Mouse (Mus musculus) adrenal gland (tissue): ENCODE data around the gene Hspa1a.
"Not testable (repeated sequence)": the region's sequence is repeated elsewhere in the genome, so short reads cannot be mapped to it uniquely, and the experiment has no call there.

ENCODE experiments used
- intact Hi-C: fragments of 180-260 bp; cut with DNase I; formaldehyde crosslinking; loops from one replicate; pipeline ENCODE4 v1.15.1; 2025

The Hspa1a gene

GRCm38 (mm10) chr17:34975581-34976492 is 3.9 kb upstream of the Hspa1a start:
- intact Hi-C loops, result no loop called here

GRCm38 (mm10) chr17:34971694-34972068 is 275 bp downstream of the Hspa1a start:
- intact Hi-C loops, result not testable (repeated sequence)

GRCm38 (mm10) chr17:34970850-34971249 is 1.1 kb downstream of the Hspa1a start:
- intact Hi-C loops, result not testable (repeated sequence)

GRCm38 (mm10) chr17:34969822-34970221 is 2.1 kb downstream of the Hspa1a start, which contains the start of gene Gm20481:
Gene Gm20481, plus strand, starts transcription at chr17:34969912.
- intact Hi-C loops, result not testable (repeated sequence)

GRCm38 (mm10) chr17:34965627-34966026 is 6.3 kb downstream of the Hspa1a start:
- intact Hi-C loops, result no loop called here

GRCm38 (mm10) chr17:34964640-34965049 is 7.3 kb downstream of the Hspa1a start:
- intact Hi-C loops, result no loop called here

- intact Hi-C loops, result no loop called here
Observed at GRCm38 (mm10) chr17:34962841-34963240, 9.1 kb downstream of the Hspa1a start.

- intact Hi-C loops, result no loop called here
Observed at GRCm38 (mm10) chr17:34962125-34962524, 9.8 kb downstream of the Hspa1a start.

GRCm38 (mm10) chr17:34960702-34961493 is 11.1 kb downstream of the Hspa1a start:
- intact Hi-C loops, result no loop called here

- intact Hi-C loops, result no loop called here
Observed at GRCm38 (mm10) chr17:34959881-34960515, 12.0 kb downstream of the Hspa1a start.

GRCm38 (mm10) chr17:34959130-34959778 is 12.7 kb downstream of the Hspa1a start, which contains the start of gene Hspa1b:
Gene Hspa1b, minus strand, starts transcription at chr17:34959238.
- intact Hi-C loops, result not testable (repeated sequence)

GRCm38 (mm10) chr17:34958734-34959129 is 13.2 kb downstream of the Hspa1a start:
- intact Hi-C loops, result not testable (repeated sequence)

GRCm38 (mm10) chr17:34957966-34958365 is 14.0 kb downstream of the Hspa1a start:
- intact Hi-C loops, result not testable (repeated sequence)

GRCm38 (mm10) chr17:34957291-34957690 is 14.7 kb downstream of the Hspa1a start:
- intact Hi-C loops, result not testable (repeated sequence)

- intact Hi-C loops, result no loop called here
Observed at GRCm38 (mm10) chr17:34956340-34956739, 15.6 kb downstream of the Hspa1a start.

- intact Hi-C loops, result no loop called here
Observed at GRCm38 (mm10) chr17:34955884-34956283, 16.1 kb downstream of the Hspa1a start.

GRCm38 (mm10) chr17:34954831-34955230 is 17.1 kb downstream of the Hspa1a start:
- intact Hi-C loops, result no loop called here

GRCm38 (mm10) chr17:34953904-34954303 is 18.1 kb downstream of the Hspa1a start:
- intact Hi-C loops, result loop anchor here (2.0 kb wide), 1 partner anchor 27 kb away; the partner anchor contains the start of gene Lsm2

- intact Hi-C loops, result loop anchor here (2.0 kb wide), 1 partner anchor 28 kb away; the partner anchor contains the start of gene Lsm2
Observed at GRCm38 (mm10) chr17:34953258-34953657, 18.7 kb downstream of the Hspa1a start.

- intact Hi-C loops, result loop anchor here (2.0 kb wide), 1 partner anchor 28 kb away; the partner anchor contains the start of gene Lsm2
Observed at GRCm38 (mm10) chr17:34952378-34953040, 19.4 kb downstream of the Hspa1a start.
